Comparison of ENCODE assay signal across 12 mouse cellular contexts in genomic region chr8:79534271-79534889, GRCm38 (mm10).
DNase-seq lines count a peak whose midpoint lies in the region; ATAC-seq and TF ChIP-seq lines count a peak whose summit lies in the region.
"Had no signal": no experiment of that assay in that cellular context is flagged by ENCODE, and none has a peak within 500 bp of the region (broad histone marks: within the 10 kb centered on the region; RNA-seq: fewer than 3 reads in every experiment).

No protein-coding gene starts in this region.

- no peak overlapping the region for H3K4me3 ChIP-seq in left cerebral cortex, adult 2 months
- H3K4me3 ChIP-seq: erythroblast, embryonic 14.5 days; liver, embryonic 15.5 days had no signal

- TF ChIP-seq CTCF in left cerebral cortex, adult 2 months (IDR thresholded peaks at IDR 0.05): no peak

- DNase-seq in cerebellum, adult 9-10 months: peak; percentile 3
- DNase-seq in left cerebral cortex, adult 2 months (ENCODE audit: extremely low spot score in 1 of 2, low spot score in 2 of 2): peak; percentile 19 to 26
- no peak for DNase-seq in left cerebral cortex, adult 11 months (ENCODE audit: low spot score)
- peak; percentile 16 to 21 for DNase-seq in layer of hippocampus, postnatal 36 days
- DNase-seq in right cerebral cortex, postnatal 25 days: peak; percentile 24
- no peak for DNase-seq in adrenal gland, postnatal 14 days
- DNase-seq: kidney, adult 18-20 months had no signal

- intact Hi-C loops in left cerebral cortex, adult 2 months (cut with DNase I): no loop called here

- ATAC-seq in cerebellum, adult (ENCODE audit: insufficient number of reproducible peaks, low FRiP score, low TSS enrichment): no peak
- no peak for ATAC-seq in granulocyte monocyte progenitor cell, adult 5-6 weeks (replicated peaks; ENCODE audit: poor library complexity, severe bottlenecking)
- ATAC-seq: midbrain, embryonic 16.5 days had no signal

- H3K27ac ChIP-seq in left cerebral cortex, adult 2 months: no peak overlapping the region
- H3K27ac ChIP-seq: liver, embryonic 15.5 days had no signal

Comparison
In these comparisons a context has a peak if more than half of its experiments do, and no peak if none do; other contexts are left out.
1. DNase-seq: peak in cerebellum, adult 9-10 months (single experiment), left cerebral cortex, adult 2 months (2 of 2), layer of hippocampus, postnatal 36 days (2 of 2) and right cerebral cortex, postnatal 25 days (single experiment); none in left cerebral cortex, adult 11 months (single experiment) and adrenal gland, postnatal 14 days (single experiment).